Mouse (Mus musculus) MEL (cell line): Measurements from ENCODE around the gene Madcam1. TPM values are rescaled to one million over a fixed set of nuclear protein-coding genes. Genes with fewer than 3 reads are reported as not detected.

Experiments
- DNase-seq: peaks from one replicate; pipeline ENCODE4 v3.0.0; 2011; ENCODE audit warnings: low read depth, low spot score
- H3K27ac ChIP-seq: 2 replicates; pipeline ENCODE4 v1.5.1; 2012; ENCODE audit warnings: low read depth, mild to moderate bottlenecking, control low read depth, low read length, moderate library complexity; ENCODE audit not compliant: control insufficient read depth
- H3K27me3 ChIP-seq, 2 experiments: fragments of 150-350 bp in 1 of 2; sonication (generic) in 1 of 2; 2 replicates each; pipeline ENCODE4 v1.6.1; 2012; ENCODE audit warnings: low read length in 2 of 2, mild to moderate bottlenecking in 2 of 2, improper control_type of control experiment in 1 of 2, moderate library complexity in 1 of 2; ENCODE audit not compliant: insufficient read depth in 2 of 2, control insufficient read depth in 1 of 2
- H3K36me3 ChIP-seq, 2 experiments: 2 replicates each; pipeline ENCODE4 v1.6.1; 2012 to 2014; ENCODE audit warnings: low read length in 2 of 2, improper control_type of control experiment in 1 of 2, inconsistent platforms in 1 of 2, mild to moderate bottlenecking in 1 of 2; ENCODE audit not compliant: insufficient read depth in 2 of 2, control insufficient read depth in 1 of 2
- H3K4me1 ChIP-seq, 2 experiments: fragments of 150-350 bp in 1 of 2; sonication (generic) in 1 of 2; 2 replicates each; pipeline ENCODE4 v1.6.1; 2012; ENCODE audit warnings: low read length in 2 of 2, improper control_type of control experiment in 1 of 2, mild to moderate bottlenecking in 1 of 2; ENCODE audit not compliant: insufficient read depth in 2 of 2, control insufficient read depth in 1 of 2
- H3K4me3 ChIP-seq, 2 experiments: fragments of 150-350 bp in 1 of 2; sonication (generic) in 1 of 2; 2 replicates each; pipeline ENCODE4 v1.5.1; 2012; ENCODE audit warnings: low read depth in 2 of 2, low read length in 2 of 2, mild to moderate bottlenecking in 2 of 2, moderate library complexity in 2 of 2, control low read depth in 1 of 2, improper control_type of control experiment in 1 of 2; ENCODE audit not compliant: control insufficient read depth in 1 of 2, insufficient read depth in 1 of 2
- H3K79me2 ChIP-seq: 2 replicates; pipeline ENCODE4 v1.6.1; 2012; ENCODE audit warnings: mild to moderate bottlenecking, low read length, moderate library complexity; ENCODE audit not compliant: control insufficient read depth, poor library complexity, insufficient read depth
- H3K9ac ChIP-seq: 2 replicates; pipeline ENCODE4 v1.6.1; 2012; ENCODE audit warnings: low read depth, mild to moderate bottlenecking, control low read depth, low read length, moderate library complexity; ENCODE audit not compliant: control insufficient read depth, poor library complexity, severe bottlenecking
- H3K9me3 ChIP-seq: fragments of 150-350 bp; sonication (generic); replicated peaks from 2 replicates; pipeline ENCODE4 v1.6.1; 2012; ENCODE audit warnings: mild to moderate bottlenecking, low read length, improper control_type of control experiment, moderate library complexity; ENCODE audit not compliant: insufficient read depth
- CHD2 ChIP-seq: IDR thresholded peaks from 2 replicates; pipeline ENCODE4 v1.6.1; 2011; ENCODE audit warnings: low read length, improper control_type of control experiment
- E2F4 ChIP-seq: IDR thresholded peaks from 2 replicates; pipeline ENCODE4 v1.6.1; 2011; ENCODE audit warnings: low read depth, low read length, improper control_type of control experiment, borderline replicate concordance
- EP300 ChIP-seq, 2 experiments: IDR thresholded peaks; 2 replicates each; pipeline ENCODE4 v1.6.1; 2011; ENCODE audit warnings: improper control_type of control experiment in 2 of 2, low read length in 2 of 2, low read depth in 1 of 2, mild to moderate bottlenecking in 1 of 2
- ETS1 ChIP-seq: IDR thresholded peaks from 2 replicates; pipeline ENCODE4 v1.6.1; 2012; ENCODE audit warnings: low read depth, mild to moderate bottlenecking, inconsistent platforms, low read length, improper control_type of control experiment, moderate library complexity
- GABPA ChIP-seq: IDR thresholded peaks from 2 replicates; pipeline ENCODE4 v1.6.1; 2012; ENCODE audit warnings: low read depth, mild to moderate bottlenecking, inconsistent platforms, low read length, improper control_type of control experiment, moderate library complexity
- MAZ ChIP-seq: IDR thresholded peaks from 2 replicates; pipeline ENCODE4 v1.6.1; 2012; ENCODE audit warnings: low read depth, mild to moderate bottlenecking, inconsistent platforms, low read length, improper control_type of control experiment
- MXI1 ChIP-seq: IDR thresholded peaks from 2 replicates; pipeline ENCODE4 v1.6.1; 2011; ENCODE audit warnings: mild to moderate bottlenecking, low read depth, low read length, improper control_type of control experiment
- MYC ChIP-seq: IDR thresholded peaks from 2 replicates; pipeline ENCODE4 v1.6.1; 2011; ENCODE audit warnings: low read depth, mild to moderate bottlenecking, low read length, improper control_type of control experiment, moderate library complexity
- NELFE ChIP-seq: IDR thresholded peaks from 2 replicates; pipeline ENCODE4 v1.6.1; 2011; ENCODE audit warnings: low read depth, low read length, improper control_type of control experiment
- NRF1 ChIP-seq: IDR thresholded peaks from 2 replicates; pipeline ENCODE4 v1.6.1; 2014; ENCODE audit warnings: low read depth, mild to moderate bottlenecking, inconsistent platforms, low read length, improper control_type of control experiment, moderate library complexity; ENCODE audit not compliant: poor library complexity, insufficient read depth, severe bottlenecking
- POLR2AphosphoS2 ChIP-seq: IDR thresholded peaks from 2 replicates; pipeline ENCODE4 v1.6.1; 2011; ENCODE audit warnings: low read length, improper control_type of control experiment
- POLR2AphosphoS5 ChIP-seq: IDR thresholded peaks from 2 replicates; pipeline ENCODE4 v1.6.1; 2012; ENCODE audit warnings: low read depth, borderline replicate concordance, mild to moderate bottlenecking, inconsistent platforms, low read length, moderate library complexity, mixed read lengths
- RAD21 ChIP-seq: IDR thresholded peaks from 2 replicates; pipeline ENCODE4 v1.6.1; 2011; ENCODE audit warnings: mild to moderate bottlenecking, low read depth, low read length, improper control_type of control experiment
- RCOR1 ChIP-seq: IDR thresholded peaks from 2 replicates; pipeline ENCODE4 v1.6.1; 2012; ENCODE audit warnings: low read depth, mild to moderate bottlenecking, inconsistent platforms, low read length, improper control_type of control experiment
- SIN3A ChIP-seq: IDR thresholded peaks from 2 replicates; pipeline ENCODE4 v1.6.1; 2012; ENCODE audit warnings: low read length, improper control_type of control experiment, inconsistent platforms
- SMC3 ChIP-seq: IDR thresholded peaks from 2 replicates; pipeline ENCODE4 v1.6.1; 2011; ENCODE audit warnings: low read depth, low read length, improper control_type of control experiment
- TBP ChIP-seq: IDR thresholded peaks from 2 replicates; pipeline ENCODE4 v1.8.0; 2011; ENCODE audit warnings: low read depth, low read length, improper control_type of control experiment
- USF1 ChIP-seq: IDR thresholded peaks from 2 replicates; pipeline ENCODE4 v1.6.1; 2014; ENCODE audit warnings: low read depth, mild to moderate bottlenecking, inconsistent platforms, low read length, improper control_type of control experiment, moderate library complexity
- ZNF384 ChIP-seq: IDR thresholded peaks from 2 replicates; pipeline ENCODE4 v1.6.1; 2012; ENCODE audit warnings: low read depth, mild to moderate bottlenecking, inconsistent platforms, low read length, improper control_type of control experiment
- polyA plus RNA-seq, 2 experiments: library from polyadenylated mRNA; stranded (reverse) in 1 of 2; unstranded in 1 of 2; fragments of >175 nt in 1 of 2; fragments of >200 nt in 1 of 2; gene quantifications; 2 replicates each; pipeline versions ENCODE4 v1.2.1 to v1.2.4; 2012; ENCODE audit warnings: low replicate concordance in 2 of 2, low read depth in 1 of 2; ENCODE audit not compliant: insufficient read length in 2 of 2, insufficient read depth in 1 of 2, missing spikeins in 1 of 2
- total RNA-seq: library from RNA; depleted of rRNA; stranded (reverse); fragments of 300-350 nt; gene quantifications from 2 replicates; pipeline ENCODE4 v1.2.3, GENCODE M21; 2012

Madcam1 gene
- total and polyA plus RNA-seq, 3 experiments = not detected

DNA sequence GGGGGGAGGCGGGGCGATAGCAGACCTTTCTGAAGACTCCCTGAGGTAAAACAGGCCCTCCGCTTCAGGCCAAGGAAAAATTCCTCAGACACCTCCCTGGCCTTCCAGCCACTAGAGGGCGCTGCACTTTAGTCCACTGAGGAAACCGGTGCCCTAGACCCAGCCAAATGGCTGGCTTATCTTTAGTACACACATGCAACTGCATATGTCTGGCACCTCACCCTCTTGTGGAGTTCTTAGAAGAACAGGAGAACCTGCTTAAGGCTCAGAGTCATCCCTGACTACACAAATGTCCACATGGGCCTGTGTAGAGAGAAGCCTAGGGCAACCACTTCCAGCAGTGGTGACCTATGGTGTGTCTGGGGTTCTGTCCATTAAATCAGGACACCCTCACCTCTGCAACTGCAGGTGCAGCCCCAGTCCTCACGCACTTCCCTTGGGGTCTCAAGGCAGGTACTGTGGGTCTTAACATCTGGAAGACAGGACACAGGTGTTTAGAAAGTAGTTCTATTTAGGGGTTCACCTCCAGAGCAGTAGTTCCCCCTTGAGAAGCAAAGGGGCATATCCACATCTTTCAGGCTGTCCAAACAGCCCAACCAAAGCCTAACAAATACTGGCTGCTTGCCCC is 48.3 kb downstream of the Madcam1 start (continued):
- TF ChIP-seq EP300 (IDR thresholded peaks at IDR 0.05; ENCODE audit: low read depth in 1 of 2, low read length in 2 of 2) (peak in 1 of 2 experiments; percentile 70; a peak in 2 of 4 replicates), ETS1 (peak; percentile 52; the same call in 1 of the 2 replicates), E2F4 (no peak), RCOR1 (no peak), MAZ (no peak), POLR2AphosphoS2 (peak; percentile 97), RAD21 (peak; percentile 18), MYC (peak; percentile 68; the same call in 1 of the 2 replicates), MXI1 (peak; percentile 71), CHD2 (0 out of 2 replicates have a peak, but pooled peaks have one; percentile 21), NRF1 (0 out of 2 replicates have a peak, but pooled peaks have one; percentile 7)

DNA sequence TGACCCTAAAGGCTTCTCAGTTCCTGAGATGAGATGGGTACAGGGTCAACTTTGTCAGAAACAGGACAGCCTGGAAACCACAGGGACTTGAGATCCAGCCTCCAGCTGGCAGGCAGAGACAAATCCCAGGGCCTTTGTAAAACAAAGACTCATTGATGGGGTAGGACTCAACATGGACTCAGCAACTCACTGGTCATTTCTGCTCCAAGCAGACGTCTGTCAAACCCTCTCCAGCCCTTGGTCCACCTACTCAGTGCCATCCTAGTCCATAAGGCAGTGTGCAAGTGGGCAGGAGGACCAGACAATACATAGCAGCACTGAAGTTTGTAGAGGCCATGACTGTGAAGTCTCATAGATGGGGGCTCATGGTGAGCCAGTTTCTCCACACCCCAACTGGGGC is 48.8 kb downstream of the Madcam1 start:
- Histone ChIP-seq H3K27ac (no peak overlapping the region), H3K36me3 (peaks cover 0 to 6% of the 10 kb centered on the region in 2 experiments; a peak in 2 of 4 replicates), H3K79me2 (peaks cover 4% of the 10 kb centered on the region), H3K9ac (no peak overlapping the region), H3K27me3 (no peaks in the 10 kb centered on the region), H3K4me3 (no peak overlapping the region), H3K9me3 (no peaks in the 10 kb centered on the region), H3K4me1 (peaks cover 0 to 9% of the 10 kb centered on the region in 2 experiments; a peak in 2 of 4 replicates)
- peak; percentile 51 for DNase-seq
- TF ChIP-seq GABPA (no peak), NELFE (peak; percentile 37; the same call in 1 of the 2 replicates), MYC (no peak), USF1 (no peak), POLR2AphosphoS5 (no peak), SIN3A (no peak), SMC3 (no peak), ZNF384 (no peak)

DNA sequence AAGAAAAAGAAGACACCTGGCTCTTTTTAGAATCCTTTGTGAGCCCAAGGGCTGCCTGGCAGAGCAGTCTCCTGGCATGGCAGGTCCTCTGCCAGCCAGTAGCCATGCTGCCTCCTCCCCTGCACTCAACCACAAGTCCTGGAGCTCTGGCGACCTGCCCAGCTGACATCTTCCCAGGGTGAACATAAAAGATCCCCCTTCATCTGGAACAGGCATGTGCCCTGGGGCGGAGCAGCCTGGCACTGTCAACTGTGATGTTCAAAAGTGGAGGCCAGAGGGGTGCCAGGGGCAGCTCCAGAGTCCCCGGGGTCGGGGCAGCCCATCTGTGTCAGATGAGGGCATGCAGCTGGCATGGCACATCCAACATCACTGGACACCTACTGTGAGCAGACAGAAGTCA is 50.6 kb downstream of the Madcam1 start:
- no peak for DNase-seq
- TF ChIP-seq CHD2 (no peak), USF1 (no peak), NRF1 (no peak), POLR2AphosphoS5 (no peak), TBP (no peak), MAZ (no peak)
- H3K4me3 ChIP-seq = no peak overlapping the region
- no peaks in the 10 kb centered on the region; a peak in 1 of 4 replicates for H3K27me3 ChIP-seq
- H3K36me3 ChIP-seq = peaks cover 0 to 6% of the 10 kb centered on the region in 2 experiments; a peak in 2 of 4 replicates
- peaks cover 0 to 9% of the 10 kb centered on the region in 2 experiments; a peak in 2 of 4 replicates for H3K4me1 ChIP-seq
- no peak overlapping the region for H3K27ac ChIP-seq
- no peaks in the 10 kb centered on the region for H3K79me2 ChIP-seq
- no peak overlapping the region for H3K9ac ChIP-seq
- H3K9me3 ChIP-seq = no peaks in the 10 kb centered on the region
